Mouse (Mus musculus) MEL (cell line): ENCODE results near the gene Wiz. TPM values are rescaled to one million over a fixed set of nuclear protein-coding genes. Genes with fewer than 3 reads are reported as not detected.

Experiments used
- DNase-seq: peaks from one replicate; pipeline ENCODE4 v3.0.0; 2011; ENCODE audit warnings: low read depth, low spot score
- H3K27ac ChIP-seq: 2 replicates; pipeline ENCODE4 v1.5.1; 2012; ENCODE audit warnings: low read depth, mild to moderate bottlenecking, control low read depth, low read length, moderate library complexity; ENCODE audit not compliant: control insufficient read depth
- H3K27me3 ChIP-seq, 2 experiments: fragments of 150-350 bp in 1 of 2; sonication (generic) in 1 of 2; 2 replicates each; pipeline ENCODE4 v1.6.1; 2012; ENCODE audit warnings: low read length in 2 of 2, mild to moderate bottlenecking in 2 of 2, improper control_type of control experiment in 1 of 2, moderate library complexity in 1 of 2; ENCODE audit not compliant: insufficient read depth in 2 of 2, control insufficient read depth in 1 of 2
- H3K36me3 ChIP-seq, 2 experiments: 2 replicates each; pipeline ENCODE4 v1.6.1; 2012 to 2014; ENCODE audit warnings: low read length in 2 of 2, improper control_type of control experiment in 1 of 2, inconsistent platforms in 1 of 2, mild to moderate bottlenecking in 1 of 2; ENCODE audit not compliant: insufficient read depth in 2 of 2, control insufficient read depth in 1 of 2
- H3K4me1 ChIP-seq, 2 experiments: fragments of 150-350 bp in 1 of 2; sonication (generic) in 1 of 2; 2 replicates each; pipeline ENCODE4 v1.6.1; 2012; ENCODE audit warnings: low read length in 2 of 2, improper control_type of control experiment in 1 of 2, mild to moderate bottlenecking in 1 of 2; ENCODE audit not compliant: insufficient read depth in 2 of 2, control insufficient read depth in 1 of 2
- H3K4me3 ChIP-seq, 2 experiments: fragments of 150-350 bp in 1 of 2; sonication (generic) in 1 of 2; 2 replicates each; pipeline ENCODE4 v1.5.1; 2012; ENCODE audit warnings: low read depth in 2 of 2, low read length in 2 of 2, mild to moderate bottlenecking in 2 of 2, moderate library complexity in 2 of 2, control low read depth in 1 of 2, improper control_type of control experiment in 1 of 2; ENCODE audit not compliant: control insufficient read depth in 1 of 2, insufficient read depth in 1 of 2
- H3K79me2 ChIP-seq: 2 replicates; pipeline ENCODE4 v1.6.1; 2012; ENCODE audit warnings: mild to moderate bottlenecking, low read length, moderate library complexity; ENCODE audit not compliant: control insufficient read depth, poor library complexity, insufficient read depth
- H3K9ac ChIP-seq: 2 replicates; pipeline ENCODE4 v1.6.1; 2012; ENCODE audit warnings: low read depth, mild to moderate bottlenecking, control low read depth, low read length, moderate library complexity; ENCODE audit not compliant: control insufficient read depth, poor library complexity, severe bottlenecking
- H3K9me3 ChIP-seq: fragments of 150-350 bp; sonication (generic); replicated peaks from 2 replicates; pipeline ENCODE4 v1.6.1; 2012; ENCODE audit warnings: mild to moderate bottlenecking, low read length, improper control_type of control experiment, moderate library complexity; ENCODE audit not compliant: insufficient read depth
- BHLHE40 ChIP-seq: IDR thresholded peaks from 2 replicates; pipeline ENCODE4 v1.6.1; 2012; ENCODE audit warnings: low read depth, mild to moderate bottlenecking, inconsistent platforms, low read length, improper control_type of control experiment, borderline replicate concordance
- CHD1 ChIP-seq: IDR thresholded peaks from 2 replicates; pipeline ENCODE4 v1.6.1; 2012; ENCODE audit warnings: low read depth, mild to moderate bottlenecking, inconsistent platforms, low read length, improper control_type of control experiment
- CTCF ChIP-seq, 3 experiments: IDR thresholded peaks in 2 of 3; conservative IDR thresholded peaks in 1 of 3; 2 replicates each; pipeline ENCODE4 v1.5.1; 2011 to 2012; ENCODE audit warnings: low read length in 3 of 3, low read depth in 2 of 3, mild to moderate bottlenecking in 2 of 3, improper control_type of control experiment in 1 of 3, inconsistent platforms in 1 of 3, mixed read lengths in 1 of 3, moderate library complexity in 1 of 3; ENCODE audit not compliant: control insufficient read depth in 1 of 3, insufficient read depth in 1 of 3, poor library complexity in 1 of 3, severe bottlenecking in 1 of 3
- E2F4 ChIP-seq: IDR thresholded peaks from 2 replicates; pipeline ENCODE4 v1.6.1; 2011; ENCODE audit warnings: low read depth, low read length, improper control_type of control experiment, borderline replicate concordance
- ELF1 ChIP-seq: IDR thresholded peaks from 2 replicates; pipeline ENCODE4 v1.6.1; 2014; ENCODE audit warnings: low read depth, mild to moderate bottlenecking, inconsistent platforms, low read length, improper control_type of control experiment, moderate library complexity
- GATA1 ChIP-seq: IDR thresholded peaks from 2 replicates; pipeline ENCODE4 v1.6.1; 2011; ENCODE audit warnings: low read depth, low read length, improper control_type of control experiment
- MAFK ChIP-seq: IDR thresholded peaks from 2 replicates; pipeline ENCODE4 v1.6.1; 2011; ENCODE audit warnings: low read depth, mild to moderate bottlenecking, low read length, improper control_type of control experiment, borderline replicate concordance
- MAX ChIP-seq: IDR thresholded peaks from 2 replicates; pipeline ENCODE4 v1.6.1; 2011; ENCODE audit warnings: low read length, improper control_type of control experiment
- MEF2A ChIP-seq: IDR thresholded peaks from 2 replicates; pipeline ENCODE4 v1.6.1; 2014; ENCODE audit warnings: low read depth, mild to moderate bottlenecking, inconsistent platforms, low read length, improper control_type of control experiment; ENCODE audit not compliant: poor library complexity, insufficient replicate concordance, severe bottlenecking; ENCODE audit errors: extremely low read depth
- MXI1 ChIP-seq: IDR thresholded peaks from 2 replicates; pipeline ENCODE4 v1.6.1; 2011; ENCODE audit warnings: mild to moderate bottlenecking, low read depth, low read length, improper control_type of control experiment
- MYB ChIP-seq: IDR thresholded peaks from 2 replicates; pipeline ENCODE4 v1.6.1; 2011; ENCODE audit warnings: mild to moderate bottlenecking, low read depth, low read length, improper control_type of control experiment
- MYC ChIP-seq: IDR thresholded peaks from 2 replicates; pipeline ENCODE4 v1.6.1; 2011; ENCODE audit warnings: low read depth, mild to moderate bottlenecking, low read length, improper control_type of control experiment, moderate library complexity
- NELFE ChIP-seq: IDR thresholded peaks from 2 replicates; pipeline ENCODE4 v1.6.1; 2011; ENCODE audit warnings: low read depth, low read length, improper control_type of control experiment
- NRF1 ChIP-seq: IDR thresholded peaks from 2 replicates; pipeline ENCODE4 v1.6.1; 2014; ENCODE audit warnings: low read depth, mild to moderate bottlenecking, inconsistent platforms, low read length, improper control_type of control experiment, moderate library complexity; ENCODE audit not compliant: poor library complexity, insufficient read depth, severe bottlenecking
- POLR2A ChIP-seq, 2 experiments: IDR thresholded peaks; 2 replicates each; pipeline ENCODE4 v1.6.1; 2011 to 2012; ENCODE audit warnings: low read length in 2 of 2, mild to moderate bottlenecking in 2 of 2, control low read depth in 1 of 2, improper control_type of control experiment in 1 of 2, low read depth in 1 of 2, moderate library complexity in 1 of 2; ENCODE audit not compliant: control insufficient read depth in 1 of 2, insufficient read depth in 1 of 2, poor library complexity in 1 of 2
- POLR2AphosphoS2 ChIP-seq: IDR thresholded peaks from 2 replicates; pipeline ENCODE4 v1.6.1; 2011; ENCODE audit warnings: low read length, improper control_type of control experiment
- SIN3A ChIP-seq: IDR thresholded peaks from 2 replicates; pipeline ENCODE4 v1.6.1; 2012; ENCODE audit warnings: low read length, improper control_type of control experiment, inconsistent platforms
- TAL1 ChIP-seq: IDR thresholded peaks from 2 replicates; pipeline ENCODE4 v1.6.1; 2012; ENCODE audit warnings: mild to moderate bottlenecking, inconsistent platforms, low read length, moderate library complexity, mixed read lengths
- TBP ChIP-seq: IDR thresholded peaks from 2 replicates; pipeline ENCODE4 v1.8.0; 2011; ENCODE audit warnings: low read depth, low read length, improper control_type of control experiment
- USF1 ChIP-seq: IDR thresholded peaks from 2 replicates; pipeline ENCODE4 v1.6.1; 2014; ENCODE audit warnings: low read depth, mild to moderate bottlenecking, inconsistent platforms, low read length, improper control_type of control experiment, moderate library complexity
- USF2 ChIP-seq, 2 experiments: IDR thresholded peaks; 2 replicates each; pipeline ENCODE4 v1.6.1; 2011 to 2012; ENCODE audit warnings: improper control_type of control experiment in 2 of 2, low read length in 2 of 2, borderline replicate concordance in 1 of 2, inconsistent platforms in 1 of 2, low read depth in 1 of 2, mild to moderate bottlenecking in 1 of 2; ENCODE audit not compliant: insufficient read depth in 1 of 2
- ZC3H11A ChIP-seq: IDR thresholded peaks from 2 replicates; pipeline ENCODE4 v1.6.1; 2012; ENCODE audit warnings: low read depth, mild to moderate bottlenecking, inconsistent platforms, low read length, improper control_type of control experiment
- ZMIZ1 ChIP-seq: IDR thresholded peaks from 2 replicates; pipeline ENCODE4 v1.6.1; 2012; ENCODE audit warnings: low read depth, mild to moderate bottlenecking, inconsistent platforms, low read length, improper control_type of control experiment, moderate library complexity
- polyA plus RNA-seq, 2 experiments: library from polyadenylated mRNA; stranded (reverse) in 1 of 2; unstranded in 1 of 2; fragments of >175 nt in 1 of 2; fragments of >200 nt in 1 of 2; gene quantifications; 2 replicates each; pipeline versions ENCODE4 v1.2.1 to v1.2.4; 2012; ENCODE audit warnings: low replicate concordance in 2 of 2, low read depth in 1 of 2; ENCODE audit not compliant: insufficient read length in 2 of 2, insufficient read depth in 1 of 2, missing spikeins in 1 of 2
- total RNA-seq: library from RNA; depleted of rRNA; stranded (reverse); fragments of 300-350 nt; gene quantifications from 2 replicates; pipeline ENCODE4 v1.2.3, GENCODE M21; 2012

Gene Wiz
- total and polyA plus RNA-seq, 3 experiments = 4.4 to 44.1 TPM; not detected in 1

DNA sequence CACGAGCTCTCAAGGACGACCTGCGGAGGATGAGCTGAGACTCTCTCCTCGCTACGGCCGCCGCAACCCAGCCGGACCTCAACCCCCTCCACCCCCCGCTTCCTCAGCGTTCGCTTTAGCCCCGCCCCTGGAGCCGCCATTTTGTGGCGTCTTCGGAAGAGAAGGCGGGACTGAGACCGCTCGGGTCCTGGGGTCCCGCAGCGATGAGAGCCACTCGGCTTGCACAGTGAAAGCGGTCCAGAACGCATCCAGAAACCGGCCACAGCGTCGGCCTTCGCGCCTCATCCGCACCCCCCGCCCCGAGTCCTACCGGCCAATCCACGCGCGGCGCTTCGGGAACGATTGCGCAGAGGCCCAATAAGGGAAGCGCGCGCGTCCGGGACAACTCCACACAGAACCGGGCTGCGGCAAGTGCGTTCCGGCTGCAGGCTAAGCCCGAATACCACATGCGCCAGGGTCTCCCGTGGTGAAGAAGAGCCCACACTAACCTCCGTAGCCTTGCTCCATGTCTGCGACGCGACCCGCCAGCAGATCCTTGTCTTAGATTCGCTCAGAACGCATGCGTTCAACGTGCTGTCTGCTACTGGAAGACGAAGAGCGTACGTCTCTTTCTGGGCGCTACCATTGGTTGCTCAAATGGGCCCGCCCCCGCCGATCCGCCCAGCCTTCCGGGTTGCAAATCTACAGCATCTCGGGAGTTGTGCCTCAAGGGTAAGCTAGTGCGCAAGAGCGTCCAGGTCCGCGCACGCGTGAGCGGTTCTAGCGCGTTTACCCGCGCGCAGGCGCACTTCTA lies 68.4 kb downstream of the Wiz start, which contains the start of gene Akap8 (continued):
- TF ChIP-seq NRF1 (peak; percentile 93), ZC3H11A (no peak), E2F4 (no peak), ELF1 (peak; percentile 98), TAL1 (no peak), BHLHE40 (no peak), CHD1 (no peak), SIN3A (peak; percentile 79), ZMIZ1 (no peak; the same call in 1 of the 2 replicates), TBP (peak; percentile 81), MEF2A (no peak), NELFE (peak; percentile 94), POLR2A (IDR thresholded peaks at IDR 0.05; ENCODE audit: control insufficient read depth in 1 of 2, insufficient read depth in 1 of 2, low read depth in 1 of 2, low read length in 2 of 2, poor library complexity in 1 of 2) (peak; percentile 82 to 96), MYB (no peak), CTCF (IDR thresholded peaks at IDR 0.05 in 2 of 3, conservative IDR thresholded peaks at IDR 0.05 in 1 of 3; ENCODE audit: control insufficient read depth in 1 of 3, insufficient read depth in 1 of 3, low read depth in 2 of 3, low read length in 3 of 3, poor library complexity in 1 of 3, severe bottlenecking in 1 of 3) (no peak), POLR2AphosphoS2 (peak; percentile 98), GATA1 (0 out of 2 replicates have a peak, but pooled peaks have one; percentile 28)

DNA sequence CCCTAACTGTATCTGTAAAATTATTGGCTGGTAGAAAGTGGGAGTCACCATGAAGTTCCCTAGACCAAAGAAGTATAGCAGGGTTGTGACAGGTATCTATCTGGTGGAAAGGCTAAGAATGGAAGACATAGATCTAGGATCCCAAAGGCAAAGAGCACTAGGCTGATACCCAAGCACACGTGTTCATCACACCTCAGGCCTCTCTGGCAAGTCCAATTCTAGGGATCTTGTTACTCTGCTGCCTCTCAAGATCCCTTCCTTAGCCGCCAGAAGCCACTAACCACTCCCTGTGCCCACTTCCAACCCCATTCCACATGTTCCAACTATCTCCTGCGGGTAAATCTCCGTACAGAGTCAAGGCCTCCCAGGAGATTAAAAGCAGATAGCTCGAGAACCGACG lies 69.3 kb downstream of the Wiz start:
- Histone ChIP-seq H3K27me3 (no peaks in the 10 kb centered on the region), H3K9ac (peak overlapping the region; percentile 83), H3K4me3 (peak overlapping the region; percentile 68 to 75), H3K36me3 (peaks cover 14 to 17% of the 10 kb centered on the region in 2 experiments), H3K27ac (peak overlapping the region; percentile 80), H3K9me3 (no peaks in the 10 kb centered on the region), H3K79me2 (peaks cover 54% of the 10 kb centered on the region), H3K4me1 (peaks cover 2 to 10% of the 10 kb centered on the region in 2 experiments; a peak in 2 of 4 replicates)
- TF ChIP-seq MAX = peak; percentile 85
- no peak for TF ChIP-seq USF2 (IDR thresholded peaks at IDR 0.05; ENCODE audit: borderline replicate concordance in 1 of 2, insufficient read depth in 1 of 2, low read depth in 1 of 2, low read length in 2 of 2)
- no peak for TF ChIP-seq ZC3H11A
- TF ChIP-seq MAFK = no peak
- peak; percentile 68; the same call in 1 of the 2 replicates for TF ChIP-seq MYC
- TF ChIP-seq SIN3A = peak; percentile 35; the same call in 1 of the 2 replicates
- peak; percentile 90 for TF ChIP-seq MXI1
- 0 out of 2 replicates have a peak, but pooled peaks have one; percentile 7 for TF ChIP-seq USF1
- 0 out of 2 replicates have a peak, but pooled peaks have one; percentile 16 for TF ChIP-seq CHD1
- DNase-seq = peak; percentile 58
